Mouse (Mus musculus) myocyte (in vitro differentiated cells): ENCODE results near the gene Afp.

Source experiments
- E2F4 ChIP-seq: IDR thresholded peaks from one replicate; pipeline ENCODE4 v1.6.1; 2011; ENCODE audit warnings: mild to moderate bottlenecking, control low read depth, moderate library complexity; ENCODE audit not compliant: insufficient read depth
- MAX ChIP-seq: IDR thresholded peaks from one replicate; pipeline ENCODE4 v1.6.1; 2011; ENCODE audit warnings: low read depth, mild to moderate bottlenecking, control low read depth
- MYOD1 ChIP-seq, 3 experiments: IDR thresholded peaks; one replicate each; pipeline ENCODE4 v1.6.1; 2011; ENCODE audit warnings: control low read depth in 2 of 3, low read depth in 2 of 3, mild to moderate bottlenecking in 2 of 3, moderate library complexity in 1 of 3; ENCODE audit not compliant: insufficient read length in 2 of 3, control insufficient read depth in 1 of 3
- POLR2A ChIP-seq: IDR thresholded peaks from one replicate; pipeline ENCODE4 v1.6.1; 2011; ENCODE audit warnings: low read depth, mild to moderate bottlenecking, control low read depth, moderate library complexity; ENCODE audit not compliant: insufficient read length
- REST ChIP-seq: IDR thresholded peaks from one replicate; pipeline ENCODE4 v1.6.1; 2011; ENCODE audit warnings: mild to moderate bottlenecking, control low read depth, moderate library complexity; ENCODE audit not compliant: insufficient read depth, insufficient read length
- USF1 ChIP-seq: IDR thresholded peaks from one replicate; pipeline ENCODE4 v1.6.1; 2011; ENCODE audit warnings: low read depth, mild to moderate bottlenecking, control low read depth, moderate library complexity

DNA sequence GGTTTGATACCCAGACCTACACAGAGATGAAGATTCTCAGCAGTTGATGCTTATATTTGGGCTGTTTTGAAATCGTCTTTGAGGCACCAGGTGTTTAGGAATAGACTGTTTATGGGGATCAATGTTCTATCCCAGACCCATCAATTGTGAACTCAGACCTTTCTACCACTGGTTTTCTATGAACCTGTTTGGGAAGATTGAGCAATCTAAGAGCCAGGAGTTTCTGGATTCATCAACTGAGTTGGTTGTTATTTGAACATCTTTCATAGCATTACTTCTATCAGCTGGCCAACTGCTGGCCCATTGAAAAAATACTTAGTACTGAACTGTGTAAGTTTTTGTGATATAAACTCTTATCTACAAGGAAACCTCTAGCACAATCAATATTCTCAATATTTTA is 33.3 kb upstream of the Afp start:
- no peak for TF ChIP-seq POLR2A
- no peak for TF ChIP-seq REST
- no peak for TF ChIP-seq MAX
- TF ChIP-seq E2F4: no peak
- no peak for TF ChIP-seq USF1
- TF ChIP-seq MYOD1 (IDR thresholded peaks at IDR 0.05; ENCODE audit: control insufficient read depth in 1 of 3, insufficient read length in 2 of 3, low read depth in 2 of 3): no peak
